Mouse (Mus musculus) liver, postnatal 0 days (tissue): ENCODE measurements around the gene Oscp1. TPM values are rescaled to one million over a fixed set of nuclear protein-coding genes. Genes with fewer than 3 reads are reported as not detected.

Experiments
- ATAC-seq: fragments of 200-750 bp; cut with Nextera tagmentation; 2 replicates; pipeline ENCODE4 v1.8.0; 2017; ENCODE audit warnings: mild to moderate bottlenecking, moderate library complexity
- DNase-seq: peaks from one replicate; pipeline ENCODE4 v3.0.0-alpha.2; 2016
- H3K27ac ChIP-seq: fragments of 300-500 bp; sonication (generic); 2 replicates; pipeline ENCODE4 v1.5.1; 2014; ENCODE audit warnings: antibody characterized with exemption, moderate library complexity, mild to moderate bottlenecking, low read depth
- H3K27me3 ChIP-seq: fragments of 300-500 bp; sonication (generic); 2 replicates; pipeline ENCODE4 v1.6.1; 2014; ENCODE audit warnings: low read length, control low read depth, mixed read lengths; ENCODE audit not compliant: insufficient read depth
- H3K36me3 ChIP-seq: fragments of 300-500 bp; sonication (generic); replicated peaks from 2 replicates; pipeline ENCODE4 v1.6.1; 2014; ENCODE audit warnings: mild to moderate bottlenecking, control low read depth, low read length, moderate library complexity, mixed read lengths; ENCODE audit not compliant: insufficient read depth
- H3K4me1 ChIP-seq: fragments of 300-500 bp; sonication (generic); 2 replicates; pipeline ENCODE4 v1.6.1; 2014; ENCODE audit warnings: antibody characterized with exemption, mild to moderate bottlenecking, control low read depth; ENCODE audit not compliant: insufficient read depth
- H3K4me2 ChIP-seq: fragments of 300-500 bp; sonication (generic); 2 replicates; pipeline ENCODE4 v1.6.1; 2014; ENCODE audit warnings: low read depth, mild to moderate bottlenecking, low read length, moderate library complexity, mixed read lengths
- H3K4me3 ChIP-seq: fragments of 300-500 bp; sonication (generic); 2 replicates; pipeline ENCODE4 v1.5.1; 2014; ENCODE audit warnings: low read depth, low read length
- H3K9ac ChIP-seq: fragments of 300-500 bp; sonication (generic); replicated peaks from 2 replicates; pipeline ENCODE4 v1.6.1; 2014; ENCODE audit warnings: mild to moderate bottlenecking, moderate library complexity
- H3K9me3 ChIP-seq: fragments of 300-500 bp; sonication (generic); 2 replicates; pipeline ENCODE4 v1.6.1; 2016; ENCODE audit warnings: mild to moderate bottlenecking, control low read depth, low read length, mixed read lengths
- CTCF ChIP-seq: sonication (generic); IDR thresholded peaks from 2 replicates; pipeline ENCODE4 v1.5.1; 2016; ENCODE audit warnings: antibody characterized with exemption, low read depth
- EP300 ChIP-seq: IDR thresholded peaks from 2 replicates; pipeline ENCODE4 v1.6.1; 2016; ENCODE audit warnings: antibody characterized with exemption, low read depth, mild to moderate bottlenecking
- WGBS: fragments of 180-500 bp; shearing (Covaris S2); extraction: QIAGEN DNeasy Blood & Tissue Kit; methylation state at CpG from one replicate; pipeline ENCODE4 v1.1.7; 2014; ENCODE audit not compliant: insufficient replicate concordance; 5-methylcytosine and 5-hydroxymethylcytosine counted together
- polyA plus RNA-seq: library from polyadenylated mRNA; unstranded; fragments of >200 nt; fragmentation: Nextera tagmentation; extraction: Ambion mirVana; gene quantifications from 2 replicates; pipeline ENCODE4 v1.2.1, GENCODE M21; 2015

The Oscp1 gene
- polyA plus RNA-seq, 1 experiment from 2014 or later = 1.5 TPM

- peak overlapping the region; percentile 94 for H3K27ac ChIP-seq
- H3K36me3 ChIP-seq = no peaks in the 10 kb centered on the region
- no peak; the same call in 1 of the 2 replicates for ATAC-seq
- TF ChIP-seq EP300 (no peak), CTCF (no peak)
- DNase-seq = peak; percentile 50
- peak overlapping the region; percentile 89 for H3K9ac ChIP-seq
- H3K4me1 ChIP-seq = peaks cover 57% of the 10 kb centered on the region
- H3K9me3 ChIP-seq = no peaks in the 10 kb centered on the region
- peak overlapping the region; percentile 90 for H3K4me3 ChIP-seq
- H3K27me3 ChIP-seq = no peaks in the 10 kb centered on the region
- WGBS = 1% methylated on average over 33 of the region's 34 CpGs
- H3K4me2 ChIP-seq = peak overlapping the region; percentile 99
These were observed 46.1 kb downstream of the Oscp1 start for GRCm38 (mm10) chr4:126104261-126105075.

DNA sequence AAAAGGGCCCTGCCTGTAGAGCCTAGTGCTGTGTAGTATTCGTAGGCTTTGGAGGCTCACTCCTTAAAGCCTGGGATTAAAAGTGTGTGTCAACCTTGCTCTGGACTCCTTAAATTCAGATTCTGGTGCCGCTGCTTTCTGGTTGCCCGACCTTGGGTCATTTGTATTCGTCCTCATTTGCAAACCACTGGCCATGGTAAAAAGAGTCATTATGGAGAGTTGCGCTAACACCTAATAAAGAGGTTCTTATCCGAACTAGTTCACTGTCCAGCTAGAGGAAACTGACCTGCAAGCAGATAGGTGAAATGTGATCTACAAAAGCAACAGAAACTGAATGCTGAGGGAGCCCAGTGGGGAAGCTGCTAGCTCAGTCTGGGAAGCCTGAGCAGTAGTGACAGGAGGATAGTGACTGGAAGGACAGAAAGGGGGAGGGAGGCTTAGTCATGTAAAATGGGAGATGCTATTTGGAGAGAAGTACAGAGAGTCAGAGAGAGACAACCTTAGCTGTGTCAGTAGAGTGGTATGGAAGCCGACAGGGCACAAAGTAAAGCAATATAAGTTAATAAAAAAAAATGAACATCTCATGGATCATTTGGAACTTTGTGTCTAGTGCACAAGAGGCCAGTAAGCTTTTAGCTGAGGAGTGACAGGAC lies 46.9 kb downstream of the Oscp1 start:
- Histone ChIP-seq H3K36me3 (no peaks in the 10 kb centered on the region), H3K4me3 (peak overlapping the region; percentile 90; the same call in 1 of the 2 replicates), H3K27ac (peak overlapping the region; percentile 94; the same call in 1 of the 2 replicates), H3K4me2 (peak overlapping the region; percentile 99), H3K9me3 (no peaks in the 10 kb centered on the region), H3K9ac (peak overlapping the region; percentile 89; the same call in 1 of the 2 replicates), H3K27me3 (no peaks in the 10 kb centered on the region), H3K4me1 (peaks cover 62% of the 10 kb centered on the region)
- WGBS = 73% methylated on average over 7 of the region's 7 CpGs
- no peak for ATAC-seq
- no peak for DNase-seq
- TF ChIP-seq EP300 = no peak
- TF ChIP-seq CTCF = no peak

GRCm38 (mm10) chr4:126108061-126108740 lies 49.8 kb downstream of the Oscp1 start:
- Histone ChIP-seq H3K27ac (peak overlapping the region; percentile 91), H3K9me3 (no peaks in the 10 kb centered on the region), H3K9ac (peak overlapping the region; percentile 40), H3K36me3 (no peaks in the 10 kb centered on the region), H3K4me3 (no peak overlapping the region), H3K4me2 (peak overlapping the region; percentile 44), H3K27me3 (no peaks in the 10 kb centered on the region), H3K4me1 (peaks cover 61% of the 10 kb centered on the region)
- peak; percentile 66 for DNase-seq
- TF ChIP-seq CTCF (no peak), EP300 (no peak)
- WGBS = 58% methylated on average over 8 of the region's 8 CpGs
- ATAC-seq = peak; percentile 6; the same call in 1 of the 2 replicates

DNA sequence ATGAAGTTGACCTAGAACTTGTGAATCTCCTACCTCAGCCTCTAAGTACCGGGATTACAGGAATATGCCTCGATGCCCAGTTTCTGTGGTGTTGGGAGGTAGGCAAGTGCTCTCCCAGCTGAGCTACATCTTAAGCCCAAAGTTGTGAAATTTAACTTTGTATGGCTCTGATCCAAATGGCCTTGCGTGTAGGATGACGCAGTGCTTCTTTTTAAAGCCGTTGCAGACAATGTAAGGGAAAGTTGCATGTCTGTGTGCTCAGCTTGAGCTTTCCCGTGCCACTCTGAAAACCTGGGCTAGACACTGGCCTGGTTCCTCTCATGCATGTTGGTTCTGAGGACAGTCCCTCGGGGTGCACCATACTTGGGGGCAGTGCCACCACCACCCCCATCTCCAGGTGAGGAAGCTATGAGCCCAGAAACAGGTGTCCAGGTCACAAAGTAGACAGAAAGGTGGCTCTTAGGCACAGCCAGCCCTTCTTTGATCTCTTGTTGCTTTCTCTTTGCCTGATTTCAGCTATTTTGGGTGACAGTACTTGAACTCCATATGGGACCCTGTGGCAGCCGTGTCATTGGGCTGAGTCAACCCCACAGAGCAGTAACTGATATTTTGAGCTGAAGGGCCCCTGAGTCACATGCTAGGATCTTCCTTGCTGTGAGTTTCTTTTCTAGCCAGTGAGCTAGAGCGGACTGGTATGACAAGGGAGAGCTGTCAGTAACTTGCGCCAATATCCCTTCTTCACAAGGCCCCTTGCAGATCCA lies 51.4 kb downstream of the Oscp1 start:
- DNase-seq = no peak
- Histone ChIP-seq H3K9ac (peak overlapping the region; percentile 49), H3K4me3 (no peak overlapping the region), H3K4me1 (peaks cover 58% of the 10 kb centered on the region), H3K36me3 (no peaks in the 10 kb centered on the region), H3K27ac (peak overlapping the region; percentile 91), H3K4me2 (peak overlapping the region; percentile 55), H3K27me3 (no peaks in the 10 kb centered on the region), H3K9me3 (no peaks in the 10 kb centered on the region)
- TF ChIP-seq CTCF (no peak), EP300 (no peak)
- WGBS = 55% methylated on average over 10 of the region's 10 CpGs
- ATAC-seq = no peak

DNA sequence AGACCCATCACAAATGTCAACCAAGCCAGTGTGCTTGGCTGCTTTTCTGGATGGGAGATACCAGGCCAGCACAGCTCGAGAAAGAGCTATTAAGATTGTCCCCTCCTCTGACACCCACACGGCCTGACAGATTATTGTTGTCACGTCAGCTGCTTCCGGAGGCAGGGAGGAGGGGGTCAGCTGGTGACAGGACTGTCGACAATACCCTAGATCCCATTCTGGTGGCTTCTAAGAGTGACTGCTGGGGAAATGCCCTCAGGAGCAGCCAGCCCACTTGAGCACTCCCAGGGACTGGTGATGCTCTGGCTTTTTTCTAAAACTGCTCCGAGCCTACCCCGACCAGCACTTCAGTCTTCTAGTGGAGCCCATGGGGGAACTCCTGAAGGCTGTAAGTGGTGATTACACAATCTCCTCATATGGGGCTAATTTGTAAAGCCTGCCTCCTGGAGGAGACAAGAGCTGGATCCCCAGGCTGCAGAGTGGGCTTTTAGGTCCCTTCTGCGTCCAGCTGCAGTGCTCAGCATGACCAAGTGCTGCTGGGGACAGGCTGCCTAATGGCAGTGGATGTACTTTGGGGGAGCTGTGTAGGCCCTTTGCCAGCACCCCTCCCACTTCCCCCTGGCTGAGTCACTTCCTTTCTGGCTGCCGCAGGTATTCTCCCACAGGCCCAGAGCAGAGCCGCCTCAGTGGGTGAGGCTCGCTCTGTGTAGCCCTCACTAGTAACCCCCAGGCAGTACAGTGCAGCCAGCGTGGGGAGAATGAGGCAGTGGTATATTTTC lies 52.2 kb downstream of the Oscp1 start:
- H3K9ac ChIP-seq = peak overlapping the region; percentile 49
- H3K4me3 ChIP-seq = 0 out of 2 replicates have a peak overlapping the region, but pooled peaks have one; percentile 0
- peaks cover 54% of the 10 kb centered on the region for H3K4me1 ChIP-seq
- no peaks in the 10 kb centered on the region for H3K36me3 ChIP-seq
- TF ChIP-seq EP300 (no peak), CTCF (peak; percentile 49)
- H3K27me3 ChIP-seq = no peaks in the 10 kb centered on the region
- H3K27ac ChIP-seq = peak overlapping the region; percentile 91
- 14% methylated on average over 12 of the region's 12 CpGs for WGBS
- H3K9me3 ChIP-seq = no peaks in the 10 kb centered on the region
- H3K4me2 ChIP-seq = peak overlapping the region; percentile 55
- ATAC-seq (peak; percentile 63), DNase-seq (peak; percentile 78)
